Mouse (Mus musculus): ENCODE data around the gene Tor4a. TPM values are rescaled to one million over a fixed set of nuclear protein-coding genes. Genes with fewer than 3 reads are reported as not detected.

The Tor4a gene
- polyA plus RNA-seq, 1 experiment = 21.8 TPM

- Histone ChIP-seq H3K4me3 (ENCODE audit: insufficient read depth, low read depth, low read length) (no peak overlapping the region), H3K27ac (ENCODE audit: insufficient read depth, low read depth, low read length) (peak overlapping the region; percentile 21), H3K27me3 (replicated peaks; ENCODE audit: control insufficient read depth, insufficient read depth, low read length) (no peaks in the 10 kb centered on the region), H3K4me1 (ENCODE audit: control insufficient read depth, insufficient read depth, low read length) (peaks cover 10% of the 10 kb centered on the region; the same call in 1 of the 2 replicates), H3K36me3 (ENCODE audit: control insufficient read depth, insufficient read depth, low read length) (no peaks in the 10 kb centered on the region)
- DNase-seq = no peak
- WGBS = 61% methylated on average over 5 of the region's 5 CpGs
- TF ChIP-seq POLR2A (IDR thresholded peaks at IDR 0.05; ENCODE audit: low read depth, low read length) (no peak), CTCF (conservative IDR thresholded peaks at IDR 0.05; ENCODE audit: insufficient read depth, insufficient read length, low read depth, low read length) (no peak)
Measured at GRCm38 (mm10) chr2:25194006-25194405, 2.7 kb downstream of the Tor4a start.

GRCm38 (mm10) chr2:25193330-25193770 lies 3.3 kb downstream of the Tor4a start:
- Histone ChIP-seq H3K27me3 (replicated peaks; ENCODE audit: control insufficient read depth, insufficient read depth, low read length) (no peaks in the 10 kb centered on the region), H3K36me3 (ENCODE audit: control insufficient read depth, insufficient read depth, low read length) (no peaks in the 10 kb centered on the region), H3K4me3 (ENCODE audit: insufficient read depth, low read depth, low read length) (no peak overlapping the region), H3K4me1 (ENCODE audit: control insufficient read depth, insufficient read depth, low read length) (peaks cover 10% of the 10 kb centered on the region; the same call in 1 of the 2 replicates), H3K27ac (ENCODE audit: insufficient read depth, low read depth, low read length) (peak overlapping the region; percentile 21; the same call in 1 of the 2 replicates)
- DNase-seq = peak; percentile 94
- TF ChIP-seq POLR2A (IDR thresholded peaks at IDR 0.05; ENCODE audit: low read depth, low read length) (no peak), CTCF (conservative IDR thresholded peaks at IDR 0.05; ENCODE audit: insufficient read depth, insufficient read length, low read depth, low read length) (peak; percentile 99)
- WGBS = 0% methylated on average over 6 of the region's 6 CpGs

GRCm38 (mm10) chr2:25187841-25188240 lies 8.8 kb downstream of the Tor4a start:
- Histone ChIP-seq H3K36me3 (ENCODE audit: control insufficient read depth, insufficient read depth, low read length) (no peaks in the 10 kb centered on the region), H3K27ac (ENCODE audit: insufficient read depth, low read depth, low read length) (no peak overlapping the region), H3K4me1 (ENCODE audit: control insufficient read depth, insufficient read depth, low read length) (no peaks in the 10 kb centered on the region; the same call in 1 of the 2 replicates), H3K27me3 (replicated peaks; ENCODE audit: control insufficient read depth, insufficient read depth, low read length) (no peaks in the 10 kb centered on the region), H3K4me3 (ENCODE audit: insufficient read depth, low read depth, low read length) (no peak overlapping the region)
- no peak for TF ChIP-seq CTCF (conservative IDR thresholded peaks at IDR 0.05; ENCODE audit: insufficient read depth, insufficient read length, low read depth, low read length)
- TF ChIP-seq POLR2A (IDR thresholded peaks at IDR 0.05; ENCODE audit: low read depth, low read length) = no peak
- DNase-seq = no peak
- WGBS = 89% methylated on average over 6 of the region's 6 CpGs

DNA sequence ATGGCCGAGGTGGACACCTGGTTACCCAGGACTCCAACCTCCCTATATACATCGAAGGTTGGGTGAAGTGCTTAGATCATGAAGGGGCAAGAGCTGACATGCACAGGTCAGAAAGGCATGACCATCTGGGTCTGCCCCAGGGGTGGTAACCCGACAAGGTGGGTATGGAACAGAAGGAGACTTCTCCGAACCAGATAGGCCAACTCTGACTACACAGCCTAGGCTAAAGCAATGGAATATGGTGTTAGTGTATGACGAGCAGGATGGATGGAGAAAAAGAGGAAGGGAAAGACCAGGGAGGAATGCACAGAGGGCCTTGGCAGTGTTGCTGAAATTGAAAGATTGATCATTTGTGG lies 10.1 kb downstream of the Tor4a start:
- H3K4me1 ChIP-seq (ENCODE audit: control insufficient read depth, insufficient read depth, low read length) = no peaks in the 10 kb centered on the region; the same call in 1 of the 2 replicates
- no peaks in the 10 kb centered on the region for H3K27me3 ChIP-seq (replicated peaks; ENCODE audit: control insufficient read depth, insufficient read depth, low read length)
- H3K27ac ChIP-seq (ENCODE audit: insufficient read depth, low read depth, low read length) = no peak overlapping the region
- H3K36me3 ChIP-seq (ENCODE audit: control insufficient read depth, insufficient read depth, low read length) = no peaks in the 10 kb centered on the region
- no peak overlapping the region for H3K4me3 ChIP-seq (ENCODE audit: insufficient read depth, low read depth, low read length)
- 52% methylated on average over 5 of the region's 5 CpGs for WGBS
- no peak for TF ChIP-seq CTCF (conservative IDR thresholded peaks at IDR 0.05; ENCODE audit: insufficient read depth, insufficient read length, low read depth, low read length)
- no peak for TF ChIP-seq POLR2A (IDR thresholded peaks at IDR 0.05; ENCODE audit: low read depth, low read length)
- no peak for DNase-seq

- peak; percentile 59 for DNase-seq
- whole genome bisulfite sequencing = 4% methylated on average over 64 of the region's 64 CpGs
- Histone ChIP-seq H3K27me3 (replicated peaks; ENCODE audit: control insufficient read depth, insufficient read depth, low read length) (no peaks in the 10 kb centered on the region), H3K27ac (ENCODE audit: insufficient read depth, low read depth, low read length) (no peak overlapping the region), H3K4me3 (ENCODE audit: insufficient read depth, low read depth, low read length) (peak overlapping the region; percentile 40), H3K36me3 (ENCODE audit: control insufficient read depth, insufficient read depth, low read length) (no peaks in the 10 kb centered on the region), H3K4me1 (ENCODE audit: control insufficient read depth, insufficient read depth, low read length) (no peaks in the 10 kb centered on the region; the same call in 1 of the 2 replicates)
- TF ChIP-seq POLR2A (IDR thresholded peaks at IDR 0.05; ENCODE audit: low read depth, low read length) = no peak
- peak; percentile 54; the same call in 1 of the 2 replicates for TF ChIP-seq CTCF (conservative IDR thresholded peaks at IDR 0.05; ENCODE audit: insufficient read depth, insufficient read length, low read depth, low read length)
Measured at GRCm38 (mm10) chr2:25185625-25186574, 10.8 kb downstream of the Tor4a start.

DNA sequence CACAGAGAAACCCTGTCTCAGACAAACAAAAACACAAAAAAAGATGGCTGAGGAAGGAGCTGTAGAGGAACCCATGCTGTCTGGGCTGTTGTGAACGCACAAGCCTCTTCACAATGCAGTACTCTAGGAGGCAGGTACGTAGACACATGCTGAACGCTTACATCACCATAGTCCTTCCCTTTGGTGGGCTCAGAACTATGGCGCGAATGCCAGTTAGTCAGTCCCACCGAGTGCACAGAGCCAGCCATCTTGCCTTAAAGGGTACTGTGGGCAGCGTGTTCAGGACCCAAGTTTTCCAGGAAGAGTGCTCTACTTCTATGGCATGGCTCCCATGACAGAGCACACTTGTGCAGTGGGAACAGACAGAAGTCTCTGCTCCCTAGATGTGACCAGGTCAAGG lies 12.2 kb downstream of the Tor4a start:
- no peaks in the 10 kb centered on the region for H3K36me3 ChIP-seq (ENCODE audit: control insufficient read depth, insufficient read depth, low read length)
- H3K4me3 ChIP-seq (ENCODE audit: insufficient read depth, low read depth, low read length) = no peak overlapping the region
- no peaks in the 10 kb centered on the region; the same call in 1 of the 2 replicates for H3K4me1 ChIP-seq (ENCODE audit: control insufficient read depth, insufficient read depth, low read length)
- no peak for DNase-seq
- H3K27ac ChIP-seq (ENCODE audit: insufficient read depth, low read depth, low read length) = no peak overlapping the region
- TF ChIP-seq CTCF (conservative IDR thresholded peaks at IDR 0.05; ENCODE audit: insufficient read depth, insufficient read length, low read depth, low read length) = no peak
- TF ChIP-seq POLR2A (IDR thresholded peaks at IDR 0.05; ENCODE audit: low read depth, low read length) = no peak
- H3K27me3 ChIP-seq (replicated peaks; ENCODE audit: control insufficient read depth, insufficient read depth, low read length) = no peaks in the 10 kb centered on the region
- WGBS = 96% methylated on average over 7 of the region's 7 CpGs

DNA sequence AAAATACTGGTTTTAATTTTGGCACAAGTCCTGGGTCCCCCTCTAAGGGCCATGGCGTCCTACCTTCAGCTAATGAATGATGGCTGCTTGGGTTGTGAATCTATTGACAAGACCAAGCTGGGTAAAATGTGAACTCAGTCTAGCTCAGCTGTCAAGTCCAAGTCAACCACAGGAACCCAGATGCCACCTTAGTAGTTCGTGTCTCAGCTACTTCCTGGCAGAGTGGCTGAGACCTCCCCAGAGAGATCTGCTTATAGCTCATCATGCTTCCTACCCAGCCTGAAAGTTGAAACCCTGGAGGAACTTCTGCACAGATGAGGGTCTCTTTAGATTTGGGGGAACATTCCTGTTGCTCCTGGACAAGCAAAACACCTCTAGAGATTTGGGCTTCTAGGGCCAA lies 13.3 kb downstream of the Tor4a start:
- no peak for TF ChIP-seq POLR2A (IDR thresholded peaks at IDR 0.05; ENCODE audit: low read depth, low read length)
- TF ChIP-seq CTCF (conservative IDR thresholded peaks at IDR 0.05; ENCODE audit: insufficient read depth, insufficient read length, low read depth, low read length) = no peak
- Histone ChIP-seq H3K4me3 (ENCODE audit: insufficient read depth, low read depth, low read length) (no peak overlapping the region), H3K36me3 (ENCODE audit: control insufficient read depth, insufficient read depth, low read length) (no peaks in the 10 kb centered on the region), H3K4me1 (ENCODE audit: control insufficient read depth, insufficient read depth, low read length) (no peaks in the 10 kb centered on the region; the same call in 1 of the 2 replicates), H3K27ac (ENCODE audit: insufficient read depth, low read depth, low read length) (no peak overlapping the region), H3K27me3 (replicated peaks; ENCODE audit: control insufficient read depth, insufficient read depth, low read length) (no peaks in the 10 kb centered on the region)
- WGBS = 71% methylated on average over 2 of the region's 2 CpGs
- DNase-seq = no peak

Measured in kidney, adult 2 months (tissue).